Mouse (Mus musculus) cortical plate, adult 2 months (tissue): ENCODE results near the gene Kif21a.

Source experiments
- CTCF ChIP-seq: fragments of 200-500 bp; IDR thresholded peaks from 2 replicates; pipeline ENCODE4 v1.5.1; 2011; ENCODE audit warnings: mild to moderate bottlenecking, control low read depth, low read length; ENCODE audit not compliant: insufficient read depth; ENCODE audit errors: extremely low read depth
- POLR2A ChIP-seq: fragments of 200-500 bp; IDR thresholded peaks from 2 replicates; pipeline ENCODE4 v1.6.1; 2011; ENCODE audit warnings: mild to moderate bottlenecking, low read length, control low read depth; ENCODE audit not compliant: insufficient read depth; ENCODE audit errors: extremely low read depth

DNA sequence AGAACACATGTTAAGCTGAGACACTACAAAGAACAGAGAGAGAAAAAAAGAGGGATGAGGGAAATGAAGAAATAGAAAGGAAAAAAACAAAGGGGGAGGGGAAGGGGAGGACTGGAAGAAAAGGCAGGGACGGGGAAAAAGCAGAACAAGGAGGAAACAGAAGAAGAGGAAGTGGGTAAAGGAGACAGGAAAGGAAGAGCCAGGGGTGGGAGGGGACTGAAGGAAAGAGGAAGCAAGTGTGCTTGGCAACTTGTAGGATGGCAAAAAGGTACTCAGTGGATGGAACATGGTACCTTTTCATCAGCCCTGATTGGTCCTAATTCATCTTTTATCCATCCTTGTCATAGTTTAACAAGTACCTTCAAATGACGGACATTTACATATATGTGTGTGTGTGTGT lies 86.4 kb downstream of the Kif21a start:
- TF ChIP-seq CTCF (no peak), POLR2A (no peak)
